13 mouse cellular contexts compared by ENCODE assay signal in genomic region chr4:100130771-100131475, GRCm38 (mm10). TPM values are rescaled to one million over a fixed set of nuclear protein-coding genes. Genes with fewer than 3 reads are reported as not detected.
DNase-seq lines count a peak whose midpoint lies in the region; ATAC-seq and TF ChIP-seq lines count a peak whose summit lies in the region.
"Had no signal": no experiment of that assay in that cellular context is flagged by ENCODE, and none has a peak within 500 bp of the region (broad histone marks: within the 10 kb centered on the region; RNA-seq: fewer than 3 reads in every experiment).

No protein-coding gene starts in this region.

- intact Hi-C loops in left cerebral cortex, postnatal 25 days (cut with DNase I), result no loop called here
- intact Hi-C loops in left cerebral cortex, adult 2 months (cut with DNase I), result no loop called here

- no peak overlapping the region for H3K27ac ChIP-seq in left cerebral cortex, adult 2 months
- H3K27ac ChIP-seq: hindbrain, embryonic 13.5 days; neural tube, embryonic 12.5 days; stomach, embryonic 15.5 days had no signal

- DNase-seq in cerebellum, postnatal 14 days, result peak; percentile 35 to 42
- DNase-seq in left cerebral cortex, postnatal 25 days (ENCODE audit: low spot score in 2 of 2), result peak; percentile 13 to 22
- no peak for DNase-seq in left cerebral cortex, adult 2 months (ENCODE audit: extremely low spot score in 1 of 2, low spot score in 2 of 2)
- peak; percentile 22 to 53 for DNase-seq in adrenal gland, postnatal 36 days
- DNase-seq in kidney, postnatal 25 days, result peak; percentile 80 to 83
- DNase-seq in spleen, postnatal 4 days (ENCODE audit: low spot score in 2 of 2), result no peak
- DNase-seq: forebrain, postnatal 0 days had no signal

- no peak for TF ChIP-seq CTCF in left cerebral cortex, adult 2 months (IDR thresholded peaks at IDR 0.05)

- no peak for ATAC-seq in cerebellum, adult (ENCODE audit: insufficient number of reproducible peaks, low FRiP score, low TSS enrichment)
- no peak for ATAC-seq in erythroid progenitor cell, adult 5-6 weeks (replicated peaks; ENCODE audit: low FRiP score, poor library complexity, severe bottlenecking)
- ATAC-seq: forebrain, postnatal 0 days had no signal

- no peak overlapping the region for H3K4me3 ChIP-seq in left cerebral cortex, adult 2 months
- H3K4me3 ChIP-seq: hindbrain, embryonic 13.5 days; neural tube, embryonic 12.5 days; stomach, embryonic 15.5 days had no signal

RNA-seq across cellular contexts. Expression of gene Ror1, which starts 35.3 kb away (rescaled TPM):
- 1 to 10 TPM in 1 of 2 experiments, under 1 TPM in 1; 0.69 to 1.0 TPM for total RNA-seq in left cerebral cortex, postnatal 25 days (2021)
- total RNA-seq in left cerebral cortex, adult 2 months (2021), result under 1 TPM; 0.72 to 0.86 TPM
- 1 to 10 TPM; 4.8 to 6.8 TPM for total RNA-seq in adrenal gland, postnatal 36 days (2021)
- total RNA-seq in erythroid progenitor cell, adult 5-6 weeks (2015; ENCODE audit: low replicate concordance), result not detected in 2 replicates
- total RNA-seq in erythroid progenitor cell, adult 5-6 weeks (2017; ENCODE audit: low replicate concordance), result not detected in 2 replicates
- total RNA-seq: megakaryocyte progenitor cell, adult 5-6 weeks had no signal

Comparison
In these comparisons a context has a peak if more than half of its experiments do, and no peak if none do; other contexts are left out.
1. DNase-seq: peak in cerebellum, postnatal 14 days (2 of 2), left cerebral cortex, postnatal 25 days (2 of 2), adrenal gland, postnatal 36 days (2 of 2) and kidney, postnatal 25 days (2 of 2); none in left cerebral cortex, adult 2 months (0 of 2) and spleen, postnatal 4 days (0 of 2).